Mouse (Mus musculus) cerebellum, postnatal 4 days (tissue): Measurements from ENCODE around the gene Rnf44.

Experiments
- DNase-seq, 2 experiments: peaks; one replicate each; pipeline ENCODE4 v3.0.0; 2022; ENCODE audit warnings: low spot score in 2 of 2, mixed read lengths in 1 of 2

Rnf44 gene

GRCm38 (mm10) chr13:54693558-54694347 lies at the start of gene Rnf44:
Gene Rnf44 (minus strand): TSS chr13:54693907.
- DNase-seq, result peak; percentile 98 to 99

- peak in 1 of 2 experiments; percentile 49 for DNase-seq
These were observed 44.5 kb upstream of the Rnf44 start for GRCm38 (mm10) chr13:54738213-54738601.

GRCm38 (mm10) chr13:54737488-54738212 lies 43.9 kb upstream of the Rnf44 start:
- DNase-seq, result no peak

GRCm38 (mm10) chr13:54736931-54737330 lies 43.2 kb upstream of the Rnf44 start:
- no peak for DNase-seq

GRCm38 (mm10) chr13:54726131-54726530 lies 32.4 kb upstream of the Rnf44 start:
- peak in 1 of 2 experiments; percentile 37 for DNase-seq

GRCm38 (mm10) chr13:54723143-54723542 lies 29.4 kb upstream of the Rnf44 start:
- no peak for DNase-seq

- DNase-seq, result peak; percentile 48 to 64
These were observed 23.2 kb upstream of the Rnf44 start for GRCm38 (mm10) chr13:54716916-54717315.

GRCm38 (mm10) chr13:54714996-54715395 lies 21.3 kb upstream of the Rnf44 start:
- peak in 1 of 2 experiments; percentile 25 for DNase-seq

GRCm38 (mm10) chr13:54714393-54714792 lies 20.7 kb upstream of the Rnf44 start:
- DNase-seq, result no peak

- DNase-seq, result no peak
These were observed 17.2 kb upstream of the Rnf44 start for GRCm38 (mm10) chr13:54710866-54711265.

GRCm38 (mm10) chr13:54704890-54705289 lies 11.2 kb upstream of the Rnf44 start:
- no peak for DNase-seq

GRCm38 (mm10) chr13:54702507-54702906 lies 8.8 kb upstream of the Rnf44 start:
- no peak for DNase-seq

GRCm38 (mm10) chr13:54701243-54701642 lies 7.5 kb upstream of the Rnf44 start, which contains the start of gene Cdhr2:
Gene Cdhr2 (plus strand): TSS chr13:54701461.
- DNase-seq, result no peak

GRCm38 (mm10) chr13:54695479-54696230 lies 1.9 kb upstream of the Rnf44 start:
- DNase-seq, result no peak

- DNase-seq, result peak in 1 of 2 experiments; percentile 58
These were observed 797 bp upstream of the Rnf44 start for GRCm38 (mm10) chr13:54694348-54695060.

GRCm38 (mm10) chr13:54692711-54693557 lies 773 bp downstream of the Rnf44 start:
- DNase-seq, result no peak

- DNase-seq, result no peak
These were observed 2.0 kb downstream of the Rnf44 start for GRCm38 (mm10) chr13:54691737-54692136.

GRCm38 (mm10) chr13:54690151-54690740 lies 3.5 kb downstream of the Rnf44 start:
- no peak for DNase-seq

GRCm38 (mm10) chr13:54687575-54688424 lies 5.9 kb downstream of the Rnf44 start:
- DNase-seq, result peak; percentile 95 to 99
